In the genomic region with DNA sequence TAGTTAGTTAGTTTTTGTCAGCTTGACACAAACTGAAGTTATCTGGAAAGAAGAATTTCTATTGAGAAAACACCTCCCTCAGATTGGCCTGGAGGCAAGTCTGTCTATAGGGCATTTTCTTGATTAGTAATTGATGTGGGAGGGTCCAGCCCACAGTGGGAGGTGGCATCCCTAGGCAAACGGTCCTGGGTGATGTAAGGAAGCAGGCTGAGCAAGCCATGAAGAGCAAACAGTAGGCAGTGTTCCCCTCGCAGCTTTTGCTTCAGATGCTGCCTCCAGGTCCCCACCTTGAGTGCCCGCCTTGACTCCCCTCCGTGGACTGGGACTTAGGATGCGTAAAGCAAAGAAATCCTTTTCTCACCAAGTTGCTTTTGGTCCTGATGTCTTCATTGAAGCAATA, we compare ENCODE assay signal across 32 mouse cellular contexts. TPM values are rescaled to one million over a fixed set of nuclear protein-coding genes. Genes with fewer than 3 reads are reported as not detected.
DNase-seq lines count a peak whose midpoint lies in the region; ATAC-seq and TF ChIP-seq lines count a peak whose summit lies in the region.
"Had no signal": no experiment of that assay in that cellular context is flagged by ENCODE, and none has a peak within 500 bp of the region (broad histone marks: within the 10 kb centered on the region; RNA-seq: fewer than 3 reads in every experiment).

No protein-coding gene starts in this region.

- DNase-seq in lung, embryonic 14.5 days, result no peak
- DNase-seq in lung, postnatal 25 days (ENCODE audit: low spot score), result no peak
- DNase-seq in MEL (ENCODE audit: low read depth, low spot score), result peak; percentile 15
- DNase-seq in spleen, adult 12 weeks (ENCODE audit: low spot score), result no peak
- no peak for DNase-seq in layer of hippocampus, adult 18-20 months (ENCODE audit: low spot score in 2 of 2)
- DNase-seq: adrenal gland, adult 8-10 months; cerebellum, adult 2 months; cerebellum, postnatal 25 days; gastrocnemius, postnatal 14 days; kidney, adult 18-20 months; lung, adult 2 months; right cerebral cortex, adult 18-20 months; thymus, postnatal 14 days had no signal

- peaks cover 6% of the 10 kb centered on the region for H3K79me2 ChIP-seq in MEL (ENCODE audit: control insufficient read depth, insufficient read depth, low read length, poor library complexity)

- H3K9ac ChIP-seq in intestine, postnatal 0 days (ENCODE audit: low read depth, low read length), result no peak overlapping the region
- H3K9ac ChIP-seq in intestine, embryonic 16.5 days (ENCODE audit: low read depth, low read length), result no peak overlapping the region
- H3K9ac ChIP-seq in lung, embryonic 14.5 days, result no peak overlapping the region
- no peak overlapping the region for H3K9ac ChIP-seq in MEL (ENCODE audit: control insufficient read depth, low read depth, low read length, poor library complexity, severe bottlenecking)
- H3K9ac ChIP-seq in stomach, embryonic 14.5 days (replicated peaks; ENCODE audit: low read depth, low read length), result no peak overlapping the region
- H3K9ac ChIP-seq: embryonic facial prominence, embryonic 15.5 days; forebrain, embryonic 13.5 days; limb, embryonic 13.5 days; liver, embryonic 12.5 days; midbrain, embryonic 15.5 days; neural tube, embryonic 12.5 days had no signal

- no peaks in the 10 kb centered on the region for H3K9me3 ChIP-seq in intestine, postnatal 0 days (ENCODE audit: control insufficient read depth)
- no peaks in the 10 kb centered on the region for H3K9me3 ChIP-seq in intestine, embryonic 16.5 days (ENCODE audit: control insufficient read depth, low read length)
- H3K9me3 ChIP-seq in lung, embryonic 14.5 days (ENCODE audit: low read depth, low read length), result no peaks in the 10 kb centered on the region
- H3K9me3 ChIP-seq in MEL (replicated peaks; ENCODE audit: insufficient read depth, low read length), result no peaks in the 10 kb centered on the region
- H3K9me3 ChIP-seq in stomach, embryonic 14.5 days (ENCODE audit: control insufficient read depth, low read depth, low read length), result no peaks in the 10 kb centered on the region
- H3K9me3 ChIP-seq: embryonic facial prominence, embryonic 10.5 days; embryonic facial prominence, embryonic 15.5 days; forebrain, embryonic 13.5 days; limb, embryonic 13.5 days; liver, embryonic 12.5 days; midbrain, embryonic 10.5 days; midbrain, embryonic 15.5 days; neural tube, embryonic 12.5 days had no signal

- H3K27ac ChIP-seq in intestine, postnatal 0 days (ENCODE audit: low read depth, low read length), result peak overlapping the region; percentile 28; the same call in 1 of the 2 replicates
- no peak overlapping the region; the same call in 1 of the 2 replicates for H3K27ac ChIP-seq in intestine, embryonic 16.5 days (ENCODE audit: low read length)
- H3K27ac ChIP-seq in lung, embryonic 14.5 days (ENCODE audit: low read depth), result peak overlapping the region; percentile 86
- H3K27ac ChIP-seq in MEL (ENCODE audit: control insufficient read depth, low read depth, low read length), result peak overlapping the region; percentile 8; the same call in 1 of the 2 replicates
- peak overlapping the region; percentile 46 for H3K27ac ChIP-seq in stomach, embryonic 14.5 days (ENCODE audit: low read length)
- H3K27ac ChIP-seq: embryonic facial prominence, embryonic 10.5 days; embryonic facial prominence, embryonic 15.5 days; forebrain, embryonic 13.5 days; limb, embryonic 13.5 days; midbrain, embryonic 10.5 days; midbrain, embryonic 15.5 days; neural tube, embryonic 12.5 days had no signal

- H3K36me3 ChIP-seq in intestine, postnatal 0 days (ENCODE audit: control insufficient read depth, insufficient read depth), result peaks cover 41% of the 10 kb centered on the region
- peaks cover 28% of the 10 kb centered on the region for H3K36me3 ChIP-seq in intestine, embryonic 16.5 days (ENCODE audit: control insufficient read depth, insufficient read depth, low read length)
- H3K36me3 ChIP-seq in lung, embryonic 14.5 days (ENCODE audit: insufficient read depth), result peaks cover 44% of the 10 kb centered on the region
- peaks cover 0 to 22% of the 10 kb centered on the region in 2 experiments; a peak in 2 of 4 replicates for H3K36me3 ChIP-seq in MEL (ENCODE audit: control insufficient read depth in 1 of 2, insufficient read depth in 2 of 2, low read length in 2 of 2)
- peaks cover 19% of the 10 kb centered on the region for H3K36me3 ChIP-seq in stomach, embryonic 14.5 days (ENCODE audit: control insufficient read depth, insufficient read depth, low read length)
- H3K36me3 ChIP-seq: midbrain, embryonic 15.5 days had no signal

- H3K4me3 ChIP-seq in intestine, postnatal 0 days (ENCODE audit: low read depth, low read length), result no peak overlapping the region
- no peak overlapping the region for H3K4me3 ChIP-seq in intestine, embryonic 16.5 days (ENCODE audit: low read length)
- H3K4me3 ChIP-seq in lung, embryonic 14.5 days (ENCODE audit: low read depth, low read length), result no peak overlapping the region
- no peak overlapping the region for H3K4me3 ChIP-seq in MEL (ENCODE audit: control insufficient read depth in 1 of 2, insufficient read depth in 1 of 2, low read depth in 2 of 2, low read length in 2 of 2)
- no peak overlapping the region for H3K4me3 ChIP-seq in stomach, embryonic 14.5 days (ENCODE audit: low read depth, low read length)
- H3K4me3 ChIP-seq: embryonic facial prominence, embryonic 10.5 days; embryonic facial prominence, embryonic 15.5 days; forebrain, embryonic 13.5 days; limb, embryonic 13.5 days; liver, embryonic 12.5 days; midbrain, embryonic 10.5 days; midbrain, embryonic 15.5 days; neural tube, embryonic 12.5 days had no signal

- no peak overlapping the region for H3K4me2 ChIP-seq in intestine, postnatal 0 days (replicated peaks; ENCODE audit: low read depth)
- no peak overlapping the region for H3K4me2 ChIP-seq in intestine, embryonic 16.5 days (ENCODE audit: low read depth, low read length)
- H3K4me2 ChIP-seq in lung, embryonic 14.5 days, result peak overlapping the region; percentile 48; the same call in 1 of the 2 replicates
- H3K4me2 ChIP-seq in stomach, embryonic 14.5 days (replicated peaks; ENCODE audit: low read depth, low read length), result no peak overlapping the region
- H3K4me2 ChIP-seq: embryonic facial prominence, embryonic 15.5 days; forebrain, embryonic 13.5 days; limb, embryonic 13.5 days; liver, embryonic 12.5 days; midbrain, embryonic 15.5 days; neural tube, embryonic 12.5 days had no signal

- no peak for TF ChIP-seq EP300 in MEL (IDR thresholded peaks at IDR 0.05; ENCODE audit: low read depth in 1 of 2, low read length in 2 of 2)

- 68% methylated on average over 5 of the region's 5 CpGs for WGBS in intestine, postnatal 0 days
- 78% methylated on average over 5 of the region's 5 CpGs for WGBS in intestine, embryonic 16.5 days
- 61% methylated on average over 5 of the region's 5 CpGs for WGBS in lung, embryonic 14.5 days
- WGBS in stomach, embryonic 14.5 days, result 61% methylated on average over 5 of the region's 5 CpGs

- no peak for TF ChIP-seq RAD21 in MEL (IDR thresholded peaks at IDR 0.05; ENCODE audit: low read depth, low read length)

- no peak for TF ChIP-seq CTCF in intestine, postnatal 0 days (IDR thresholded peaks at IDR 0.05; ENCODE audit: low read depth)
- no peak for TF ChIP-seq CTCF in lung, embryonic 14.5 days (IDR thresholded peaks at IDR 0.05; ENCODE audit: low read depth)
- TF ChIP-seq CTCF in MEL (IDR thresholded peaks at IDR 0.05 in 2 of 3, conservative IDR thresholded peaks at IDR 0.05 in 1 of 3; ENCODE audit: control insufficient read depth in 1 of 3, insufficient read depth in 1 of 3, low read depth in 2 of 3, low read length in 3 of 3, poor library complexity in 1 of 3, severe bottlenecking in 1 of 3), result no peak

- no peak for ATAC-seq in intestine, postnatal 0 days
- no peak for ATAC-seq in intestine, embryonic 16.5 days
- no peak for ATAC-seq in lung, embryonic 14.5 days (ENCODE audit: insufficient read depth)
- no peak for ATAC-seq in stomach, embryonic 14.5 days (ENCODE audit: insufficient number of reproducible peaks, insufficient read depth, low FRiP score, low read depth)
- ATAC-seq: forebrain, embryonic 13.5 days; hindbrain, embryonic 16.5 days; liver, embryonic 12.5 days; midbrain, embryonic 15.5 days had no signal

- TF ChIP-seq POLR2A in MEL (IDR thresholded peaks at IDR 0.05; ENCODE audit: control insufficient read depth in 1 of 2, insufficient read depth in 1 of 2, low read depth in 1 of 2, low read length in 2 of 2, poor library complexity in 1 of 2), result no peak

- peaks cover 3% of the 10 kb centered on the region; the same call in 1 of the 2 replicates for H3K4me1 ChIP-seq in intestine, postnatal 0 days (replicated peaks; ENCODE audit: control insufficient read depth, insufficient read depth, low read length)
- peaks cover 16% of the 10 kb centered on the region for H3K4me1 ChIP-seq in intestine, embryonic 16.5 days (ENCODE audit: control insufficient read depth, insufficient read depth, low read length)
- peaks cover 23% of the 10 kb centered on the region for H3K4me1 ChIP-seq in lung, embryonic 14.5 days (ENCODE audit: insufficient read depth)
- peaks cover 6 to 32% of the 10 kb centered on the region in 2 experiments for H3K4me1 ChIP-seq in MEL (ENCODE audit: control insufficient read depth in 1 of 2, insufficient read depth in 2 of 2, low read length in 2 of 2)
- peaks cover 17% of the 10 kb centered on the region; the same call in 1 of the 2 replicates for H3K4me1 ChIP-seq in stomach, embryonic 14.5 days (ENCODE audit: control insufficient read depth, insufficient read depth, low read length)

- no peaks in the 10 kb centered on the region for H3K27me3 ChIP-seq in intestine, postnatal 0 days (replicated peaks; ENCODE audit: control insufficient read depth, insufficient read depth, low read length)
- H3K27me3 ChIP-seq in intestine, embryonic 16.5 days (replicated peaks; ENCODE audit: control insufficient read depth, insufficient read depth, low read length), result no peaks in the 10 kb centered on the region
- H3K27me3 ChIP-seq in lung, embryonic 14.5 days (ENCODE audit: insufficient read depth, low read length), result no peaks in the 10 kb centered on the region
- no peaks in the 10 kb centered on the region for H3K27me3 ChIP-seq in MEL (ENCODE audit: control insufficient read depth in 1 of 2, insufficient read depth in 2 of 2, low read length in 2 of 2)
- no peaks in the 10 kb centered on the region for H3K27me3 ChIP-seq in stomach, embryonic 14.5 days (ENCODE audit: control insufficient read depth, insufficient read depth, low read length)
- H3K27me3 ChIP-seq: CH12.LX; embryonic facial prominence, embryonic 15.5 days; forebrain, embryonic 13.5 days; limb, embryonic 13.5 days; liver, embryonic 12.5 days; midbrain, embryonic 15.5 days; neural tube, embryonic 12.5 days had no signal

RNA-seq across cellular contexts. Expression of gene Tagln2, which starts 9.4 kb away (rescaled TPM):
- polyA plus RNA-seq in intestine, postnatal 0 days (2015; fragmentation: Nextera tagmentation; extraction: Ambion mirVana), result 339 and 374 TPM in 2 replicates
- polyA plus RNA-seq in intestine, embryonic 16.5 days (2015; fragmentation: Nextera tagmentation; extraction: Ambion mirVana), result 469 and 470 TPM in 2 replicates
- 395 and 407 TPM in 2 replicates for polyA plus RNA-seq in lung, embryonic 14.5 days (2014; fragmentation: Nextera tagmentation; extraction: Ambion mirVana)
- 100 and 150 TPM in 2 replicates for total RNA-seq in MEL (2012; rRNA removed)
- 100 to 1,000 TPM; 332 to 581 TPM for polyA plus RNA-seq in MEL (2012; ENCODE audit: insufficient read depth in 1 of 2, insufficient read length in 2 of 2, low read depth in 1 of 2, low replicate concordance in 2 of 2, missing spikeins in 1 of 2)
- polyA plus RNA-seq in stomach, embryonic 14.5 days (2014; fragmentation: Nextera tagmentation; extraction: Ambion mirVana), result 188 and 196 TPM in 2 replicates
- total RNA-seq in layer of hippocampus, adult 18-20 months (2021), result 10 to 100 TPM in 1 of 2 experiments, 1 to 10 TPM in 1; 9.2 to 11.7 TPM

RNA-seq across cellular contexts. Expression of gene Cfap45, which starts 11.4 kb away (rescaled TPM):
- polyA plus RNA-seq in intestine, postnatal 0 days (2015; fragmentation: Nextera tagmentation; extraction: Ambion mirVana), result 0.77 and 1.3 TPM in 2 replicates
- polyA plus RNA-seq in intestine, embryonic 16.5 days (2015; fragmentation: Nextera tagmentation; extraction: Ambion mirVana), result 1.1 and 1.3 TPM in 2 replicates
- polyA plus RNA-seq in lung, embryonic 14.5 days (2014; fragmentation: Nextera tagmentation; extraction: Ambion mirVana), result 4.2 and 5.1 TPM in 2 replicates
- total RNA-seq in MEL (2012; rRNA removed), result 0.29 TPM in 1 of 2 replicates, not detected in the other
- under 1 TPM in 1 of 2 experiments, not detected in 1; 0.40 TPM for polyA plus RNA-seq in MEL (2012; ENCODE audit: insufficient read depth in 1 of 2, insufficient read length in 2 of 2, low read depth in 1 of 2, low replicate concordance in 2 of 2, missing spikeins in 1 of 2)
- polyA plus RNA-seq in stomach, embryonic 14.5 days (2014; fragmentation: Nextera tagmentation; extraction: Ambion mirVana), result 1.9 and 2.9 TPM in 2 replicates
- total RNA-seq in layer of hippocampus, adult 18-20 months (2021), result 1 to 10 TPM; 3.4 to 4.0 TPM
- total RNA-seq: CH12.LX; megakaryocyte progenitor cell, adult 5-6 weeks had no signal
- polyA plus RNA-seq: C2C12 had no signal

RNA-seq across cellular contexts. Expression of gene Igsf9, which starts 27.6 kb away (rescaled TPM):
- 73.4 and 93.7 TPM in 2 replicates for polyA plus RNA-seq in intestine, postnatal 0 days (2015; fragmentation: Nextera tagmentation; extraction: Ambion mirVana)
- 109 and 110 TPM in 2 replicates for polyA plus RNA-seq in intestine, embryonic 16.5 days (2015; fragmentation: Nextera tagmentation; extraction: Ambion mirVana)
- polyA plus RNA-seq in lung, embryonic 14.5 days (2014; fragmentation: Nextera tagmentation; extraction: Ambion mirVana), result 23.5 and 26.0 TPM in 2 replicates
- total RNA-seq in MEL (2012; rRNA removed), result 0.12 and 0.13 TPM in 2 replicates
- polyA plus RNA-seq in MEL (2012; ENCODE audit: insufficient read depth in 1 of 2, insufficient read length in 2 of 2, low read depth in 1 of 2, low replicate concordance in 2 of 2, missing spikeins in 1 of 2), result under 1 TPM in 1 of 2 experiments, not detected in 1; 0.38 TPM
- 41.5 and 48.1 TPM in 2 replicates for polyA plus RNA-seq in stomach, embryonic 14.5 days (2014; fragmentation: Nextera tagmentation; extraction: Ambion mirVana)
- 1 to 10 TPM; 3.9 to 4.8 TPM for total RNA-seq in layer of hippocampus, adult 18-20 months (2021)
- total RNA-seq: granulocyte monocyte progenitor cell, adult 5-6 weeks had no signal

RNA-seq across cellular contexts. Expression of gene Slamf9, which starts 34.1 kb away (rescaled TPM):
- 1.8 and 2.1 TPM in 2 replicates for polyA plus RNA-seq in intestine, postnatal 0 days (2015; fragmentation: Nextera tagmentation; extraction: Ambion mirVana)
- 1.6 and 2.3 TPM in 2 replicates for polyA plus RNA-seq in intestine, embryonic 16.5 days (2015; fragmentation: Nextera tagmentation; extraction: Ambion mirVana)
- 0.32 and 1.0 TPM in 2 replicates for polyA plus RNA-seq in lung, embryonic 14.5 days (2014; fragmentation: Nextera tagmentation; extraction: Ambion mirVana)
- 0.23 TPM in 1 of 2 replicates, not detected in the other for total RNA-seq in MEL (2012; rRNA removed)
- under 1 TPM in 1 of 2 experiments, not detected in 1; 0.38 TPM for polyA plus RNA-seq in MEL (2012; ENCODE audit: insufficient read depth in 1 of 2, insufficient read length in 2 of 2, low read depth in 1 of 2, low replicate concordance in 2 of 2, missing spikeins in 1 of 2)
- polyA plus RNA-seq in stomach, embryonic 14.5 days (2014; fragmentation: Nextera tagmentation; extraction: Ambion mirVana), result 0.43 and 0.45 TPM in 2 replicates
- total RNA-seq in layer of hippocampus, adult 18-20 months (2021), result under 1 TPM; 0.33 to 0.47 TPM
- total RNA-seq: granulocyte monocyte progenitor cell, adult 5-6 weeks; layer of hippocampus, postnatal 25 days had no signal
- polyA plus RNA-seq: embryonic facial prominence, embryonic 10.5 days had no signal

RNA-seq across cellular contexts. Expression of gene Vsig8, which starts 46.5 kb away (rescaled TPM):
- 0.44 and 0.53 TPM in 2 replicates for polyA plus RNA-seq in intestine, postnatal 0 days (2015; fragmentation: Nextera tagmentation; extraction: Ambion mirVana)
- 0.15 and 0.31 TPM in 2 replicates for polyA plus RNA-seq in intestine, embryonic 16.5 days (2015; fragmentation: Nextera tagmentation; extraction: Ambion mirVana)
- 0.24 TPM in 1 of 2 replicates, not detected in the other for polyA plus RNA-seq in lung, embryonic 14.5 days (2014; fragmentation: Nextera tagmentation; extraction: Ambion mirVana)
- not detected in 2 replicates for total RNA-seq in MEL (2012; rRNA removed)
- polyA plus RNA-seq in MEL (2012; ENCODE audit: insufficient read depth in 1 of 2, insufficient read length in 2 of 2, low read depth in 1 of 2, low replicate concordance in 2 of 2, missing spikeins in 1 of 2), result not detected
- 1.0 and 1.2 TPM in 2 replicates for polyA plus RNA-seq in stomach, embryonic 14.5 days (2014; fragmentation: Nextera tagmentation; extraction: Ambion mirVana)
- total RNA-seq in layer of hippocampus, adult 18-20 months (2021), result under 1 TPM; 0.27 to 0.43 TPM
- total RNA-seq: gastrocnemius, postnatal 14 days; granulocyte monocyte progenitor cell, adult 5-6 weeks; heart, postnatal 25 days; megakaryocyte progenitor cell, adult 5-6 weeks had no signal
- polyA plus RNA-seq: C2C12; hindbrain, embryonic 11.5 days; liver, embryonic 12.5 days had no signal

Comparison
In these comparisons a context has a peak if more than half of its experiments do, and no peak if none do; other contexts are left out.
1. RNA of gene Igsf9, which starts 27.6 kb away (polyA plus RNA-seq): 109 to 110 TPM in intestine, embryonic 16.5 days, 73.4 to 93.7 TPM in intestine, postnatal 0 days, 41.5 to 48.1 TPM in stomach, embryonic 14.5 days and 23.5 to 26.0 TPM in lung, embryonic 14.5 days; 0.38 TPM in MEL; every median in the first group is over 10 times any median in the second.